Mouse (Mus musculus): Measurements from ENCODE around the gene Gm3417. TPM values are rescaled to one million over a fixed set of nuclear protein-coding genes. Genes with fewer than 3 reads are reported as not detected.

Gm3417 gene
- total RNA-seq, 2 experiments from 2014 or later = not detected

Other genes starting within 250 kb of the Gm3417 start
- 1 to 10 TPM; 2.1 to 2.2 TPM for gene Wdr27, start 35.6 kb downstream of the Gm3417 start, total RNA-seq (2021)
- 1 to 10 TPM; 8.3 to 8.4 TPM for gene 1600012H06Rik, start 35.6 kb downstream of the Gm3417 start, total RNA-seq (2021)
- gene Phf10, start 17.5 kb downstream of the Gm3417 start, total RNA-seq (2021) = 10 to 100 TPM; 49.9 to 51.1 TPM
- gene 9030025P20Rik, start 322 bp downstream of the Gm3417 start, total RNA-seq (2021) = 1 to 10 TPM; 1.7 to 3.5 TPM
- 1 to 10 TPM; 1.9 to 2.3 TPM for gene Gm3435, start 31.4 kb upstream of the Gm3417 start, total RNA-seq (2021)
- 10 to 100 TPM; 13.1 to 18.7 TPM for gene Ermard, start 62.4 kb upstream of the Gm3417 start, total RNA-seq (2021)
- not detected for gene Tcte3, start 62.7 kb upstream of the Gm3417 start, total RNA-seq (2021)
- under 1 TPM; 0.57 to 0.98 TPM for gene Gm3448, start 62.7 kb upstream of the Gm3417 start, total RNA-seq (2021)

All from gastrocnemius, adult 18-20 months (tissue).